Mouse (Mus musculus) lung, adult 2 months (tissue): Measurements from ENCODE around the gene Pate2. TPM values are rescaled to one million over a fixed set of nuclear protein-coding genes. Genes with fewer than 3 reads are reported as not detected.

Experiments
- DNase-seq: peaks from one replicate; pipeline ENCODE4 v3.0.0; 2022
- H3K4me1 ChIP-seq: fragments of 200-500 bp; 2 replicates; pipeline ENCODE4 v1.6.1; 2011; ENCODE audit warnings: low read length; ENCODE audit not compliant: control insufficient read depth, insufficient read depth
- H3K4me3 ChIP-seq: fragments of 200-500 bp; replicated peaks from 2 replicates; pipeline ENCODE3; 2011; ENCODE audit warnings: low read depth, mild to moderate bottlenecking, control low read depth, low read length; ENCODE audit errors: extremely low read depth
- CTCF ChIP-seq: fragments of 200-500 bp; IDR thresholded peaks from 2 replicates; pipeline ENCODE4 v1.5.1; 2011; ENCODE audit warnings: mild to moderate bottlenecking, low read length, control low read depth; ENCODE audit not compliant: insufficient read depth
- POLR2A ChIP-seq: fragments of 200-500 bp; IDR thresholded peaks from 2 replicates; pipeline ENCODE4 v1.6.1; 2011; ENCODE audit warnings: low read depth, mild to moderate bottlenecking, control low read depth, low read length, borderline replicate concordance; ENCODE audit errors: extremely low read depth
- WGBS: fragments of 180-500 bp; shearing (Covaris S2); methylation state at CpG from one replicate; pipeline ENCODE4 v1.1.7; 2018; 5-methylcytosine and 5-hydroxymethylcytosine counted together
- polyA plus RNA-seq: library from polyadenylated mRNA; depleted of rRNA; stranded (reverse); fragments of >200 nt; gene quantifications from 2 replicates; pipeline ENCODE4 v1.2.3, GENCODE M21; 2012; rRNA removed

Gene Pate2
- polyA plus RNA-seq = not detected in 2 replicates

DNA sequence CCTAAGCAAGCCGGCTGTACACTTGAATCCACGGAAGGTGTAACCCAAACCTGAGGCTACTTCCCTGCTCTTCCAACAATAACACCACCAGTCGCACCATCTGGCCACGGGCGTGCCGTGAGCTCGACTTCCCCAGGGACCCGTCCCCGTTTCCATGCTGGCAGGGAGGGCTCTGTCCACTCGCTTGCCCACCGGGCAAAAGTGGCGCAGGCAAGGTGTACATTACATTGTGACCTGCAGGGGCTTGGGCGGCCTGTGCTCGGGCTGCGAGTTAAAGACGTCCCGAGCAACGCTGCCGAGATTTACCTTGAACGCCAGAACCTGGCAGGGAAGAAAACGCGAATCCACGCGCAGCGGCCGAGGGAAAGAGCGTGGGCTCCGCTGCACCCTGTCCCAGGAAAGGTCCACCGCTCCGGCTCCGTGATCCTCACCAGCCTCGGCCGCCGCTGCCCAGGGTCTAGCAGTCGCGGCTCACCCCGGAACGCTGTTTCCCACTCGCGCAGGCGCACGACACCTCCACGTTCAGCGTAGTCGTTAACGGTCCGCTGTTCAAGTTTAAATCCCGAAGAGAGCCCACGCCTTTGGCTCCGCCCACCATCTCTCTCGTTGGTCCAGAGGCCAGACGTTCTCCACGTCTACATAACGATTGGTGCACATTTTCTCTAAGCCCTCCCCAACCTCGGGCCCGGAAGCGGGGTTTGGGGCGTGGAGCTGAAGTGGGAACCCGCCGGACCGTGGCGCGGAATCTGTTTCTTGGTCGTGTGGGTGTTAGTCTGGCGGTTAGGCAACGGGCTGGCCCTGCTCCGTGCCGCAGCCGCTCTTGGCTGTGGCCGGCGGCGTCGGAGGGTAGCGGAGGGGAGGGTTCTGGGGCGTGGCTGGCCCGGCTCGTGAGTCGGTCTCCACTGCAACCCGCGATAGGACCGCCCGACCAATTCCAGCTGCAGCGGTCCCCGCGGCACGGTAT is at the start of gene Pate2, which contains the start of gene Hyls1:
Pate2 (plus strand) TSS at position 714 of the 964 bp plus-strand sequence.
Hyls1 (minus strand) TSS at position 828 of the 964 bp plus-strand sequence.
- Histone ChIP-seq H3K4me1 (no peaks in the 10 kb centered on the region), H3K4me3 (peak within 1 kb of the TSS; percentile 86)
- peak; percentile 91 for DNase-seq
- TF ChIP-seq CTCF (no peak), POLR2A (peak; percentile 70)
- under 1% methylated on average over 86 of the region's 86 CpGs for WGBS

- no peak for DNase-seq
- H3K4me1 ChIP-seq = no peaks in the 10 kb centered on the region; the same call in 1 of the 2 replicates
- 72% methylated on average over 6 of the region's 6 CpGs for WGBS
- TF ChIP-seq CTCF = no peak
- TF ChIP-seq POLR2A = no peak
- no peak overlapping the region for H3K4me3 ChIP-seq
These were observed 49.3 kb upstream of the Pate2 start for GRCm38 (mm10) chr9:35520631-35521348.

GRCm38 (mm10) chr9:35522241-35522640 is 47.8 kb upstream of the Pate2 start:
- DNase-seq = no peak
- Histone ChIP-seq H3K4me1 (no peaks in the 10 kb centered on the region; the same call in 1 of the 2 replicates), H3K4me3 (no peak overlapping the region)
- TF ChIP-seq CTCF (no peak), POLR2A (no peak)
- 81% methylated on average over 2 of the region's 2 CpGs for WGBS

DNA sequence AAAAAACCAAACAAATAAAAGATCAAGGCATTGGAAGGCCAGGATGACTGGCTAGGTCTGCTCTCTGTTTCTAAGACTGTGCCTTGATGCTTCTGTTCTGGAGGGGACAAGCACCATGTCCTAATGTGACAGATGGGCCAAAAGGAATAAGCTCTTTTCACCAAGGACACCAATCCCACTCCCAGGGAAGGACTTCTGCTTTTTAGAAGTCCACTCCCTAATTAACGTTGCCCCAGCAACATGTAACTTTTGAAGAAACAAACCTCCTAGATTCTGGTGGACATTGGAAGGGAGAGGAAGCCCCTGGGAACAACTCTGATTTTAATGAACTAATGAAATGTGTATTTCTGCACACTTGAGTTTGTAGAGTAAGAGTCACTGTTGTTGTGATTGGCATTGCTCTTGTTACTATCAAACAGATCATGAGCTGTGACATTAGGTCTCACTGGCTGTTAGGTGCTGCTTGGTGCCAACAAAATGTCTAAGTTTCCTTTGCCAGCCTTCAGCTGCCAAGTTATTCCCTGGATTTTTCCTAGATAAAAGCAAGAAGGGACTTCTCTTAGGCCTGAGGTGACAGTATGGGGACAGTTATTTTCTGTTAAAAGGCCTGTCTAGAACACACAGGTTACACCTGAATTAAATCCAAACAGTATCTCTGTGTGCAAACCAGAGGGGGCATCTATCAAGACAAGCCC is 47.1 kb upstream of the Pate2 start:
- no peak for DNase-seq

GRCm38 (mm10) chr9:35523541-35523940 is 46.5 kb upstream of the Pate2 start:
- H3K4me1 ChIP-seq = no peaks in the 10 kb centered on the region; the same call in 1 of the 2 replicates
- no peak overlapping the region for H3K4me3 ChIP-seq
- TF ChIP-seq POLR2A (no peak), CTCF (no peak)
- 33% methylated on average over 5 of the region's 5 CpGs for WGBS
- DNase-seq = peak; percentile 10

More for the DNA sequence above, 47.1 kb upstream of the Pate2 start:
- WGBS = 62% methylated on average over 1 of the region's 1 CpGs
- H3K4me3 ChIP-seq = no peak overlapping the region
- TF ChIP-seq POLR2A (no peak), CTCF (no peak)
- no peaks in the 10 kb centered on the region; the same call in 1 of the 2 replicates for H3K4me1 ChIP-seq

GRCm38 (mm10) chr9:35523941-35524411 is 46.1 kb upstream of the Pate2 start:
- no peak overlapping the region for H3K4me3 ChIP-seq
- no peaks in the 10 kb centered on the region; the same call in 1 of the 2 replicates for H3K4me1 ChIP-seq
- no peak for TF ChIP-seq POLR2A
- TF ChIP-seq CTCF = peak; percentile 82
- peak; percentile 52 for DNase-seq
- 17% methylated on average over 7 of the region's 7 CpGs for WGBS

DNA sequence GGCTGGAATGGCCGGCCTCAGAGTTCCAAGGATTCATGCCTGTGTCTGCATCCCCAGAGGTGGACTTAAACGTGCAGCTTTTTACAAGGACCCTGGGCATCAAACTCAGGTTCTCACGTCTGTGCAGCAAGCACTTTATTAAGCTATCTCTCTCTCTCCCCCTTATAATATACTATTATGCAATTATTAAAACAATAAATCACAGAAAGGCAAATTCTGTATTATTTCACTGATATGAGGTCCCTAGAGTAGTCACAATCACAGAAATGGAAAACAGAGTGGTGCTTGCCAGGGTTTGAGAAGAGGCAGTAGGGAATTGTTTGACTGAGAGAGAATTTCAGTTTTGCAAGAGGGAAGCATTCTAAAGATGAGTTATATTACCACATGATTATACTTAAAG is 40.9 kb upstream of the Pate2 start:
- TF ChIP-seq CTCF = no peak
- TF ChIP-seq POLR2A = no peak
- WGBS = 59% methylated on average over 3 of the region's 3 CpGs
- H3K4me3 ChIP-seq = no peak overlapping the region
- DNase-seq = no peak
- H3K4me1 ChIP-seq = no peaks in the 10 kb centered on the region

- Histone ChIP-seq H3K4me3 (no peak overlapping the region), H3K4me1 (no peaks in the 10 kb centered on the region)
- 13% methylated on average over 1 of the region's 1 CpGs for WGBS
- TF ChIP-seq CTCF (no peak), POLR2A (no peak)
- DNase-seq = no peak
These were observed 40.3 kb upstream of the Pate2 start for GRCm38 (mm10) chr9:35529796-35530195.

DNA sequence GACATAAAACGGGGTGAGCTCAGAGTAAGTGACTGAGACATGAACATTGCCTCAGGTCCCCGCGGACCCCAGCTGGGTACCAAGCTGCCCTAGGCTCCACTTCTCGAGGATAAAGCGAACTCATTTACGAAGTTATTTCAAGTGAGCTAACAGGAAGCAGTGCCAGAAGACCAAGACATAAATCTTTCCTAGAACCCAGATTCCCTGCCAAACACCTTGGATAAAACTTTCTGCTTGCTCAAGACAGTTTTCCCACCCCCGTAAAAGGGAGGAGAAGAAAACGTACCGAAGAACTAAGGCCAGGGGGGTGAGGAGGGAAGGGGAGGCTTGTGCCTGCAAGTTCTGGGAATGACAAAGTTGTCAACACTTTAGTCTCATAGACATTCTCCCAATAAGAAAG is 36.8 kb upstream of the Pate2 start:
- WGBS = 45% methylated on average over 9 of the region's 9 CpGs
- no peak for DNase-seq
- TF ChIP-seq CTCF = no peak
- H3K4me1 ChIP-seq = no peaks in the 10 kb centered on the region
- no peak overlapping the region for H3K4me3 ChIP-seq
